Mouse (Mus musculus) spleen, adult 2 months (tissue): Measurements from ENCODE around the gene Abcc8.

Experiments
- CTCF ChIP-seq: fragments of 200-500 bp; IDR thresholded peaks from 2 replicates; pipeline ENCODE4 v1.5.1; 2011; ENCODE audit warnings: mild to moderate bottlenecking, inconsistent platforms; ENCODE audit not compliant: insufficient read depth, insufficient read length, insufficient replicate concordance; ENCODE audit errors: extremely low read depth
- POLR2A ChIP-seq: fragments of 200-500 bp; IDR thresholded peaks from 2 replicates; pipeline ENCODE4 v1.6.1; 2011; ENCODE audit warnings: low read depth, low read length, inconsistent platforms

GRCm38 (mm10) chr7:46165876-46166275 lies 14.0 kb downstream of the Abcc8 start:
- TF ChIP-seq CTCF (no peak), POLR2A (no peak)
